14 mouse cellular contexts compared by ENCODE assay signal in the genomic region with DNA sequence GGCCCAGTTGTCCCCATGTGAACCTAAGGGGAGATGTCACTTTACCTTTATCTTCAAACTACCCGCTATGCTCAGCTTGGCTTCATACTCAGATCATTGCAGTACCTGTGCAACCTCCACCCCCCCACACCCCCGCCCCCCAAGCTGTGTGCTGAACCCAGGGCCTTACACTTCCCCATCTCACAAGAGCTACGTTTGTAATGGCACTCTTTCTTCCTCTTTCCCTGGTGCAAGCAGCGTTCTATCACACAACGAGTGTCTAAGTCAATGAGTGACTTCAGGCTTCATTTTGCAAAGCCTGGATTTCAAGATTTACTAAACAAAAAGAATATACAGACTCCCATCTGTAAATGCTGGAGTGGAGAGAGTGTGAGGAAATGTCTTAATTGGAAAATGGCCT.
"Had no signal": no experiment of that assay in that cellular context is flagged by ENCODE, and none has a peak within 500 bp of the region (broad histone marks: within the 10 kb centered on the region; RNA-seq: fewer than 3 reads in every experiment).

No protein-coding gene starts in this region.

- H3K27ac ChIP-seq: left cerebral cortex, adult 2 months; limb, embryonic 15.5 days; liver, embryonic 13.5 days; midbrain, embryonic 13.5 days had no signal

- H3K4me3 ChIP-seq: left cerebral cortex, adult 2 months; limb, embryonic 15.5 days; liver, embryonic 13.5 days; megakaryocyte, embryonic 14.5 days; midbrain, embryonic 13.5 days had no signal

- H3K9ac ChIP-seq: limb, embryonic 15.5 days; liver, embryonic 13.5 days; liver, postnatal 0 days; midbrain, embryonic 13.5 days had no signal

- H3K36me3 ChIP-seq: limb, embryonic 15.5 days; liver, embryonic 13.5 days; midbrain, embryonic 13.5 days had no signal

- DNase-seq: kidney, adult 8-10 months; kidney, postnatal 14 days; liver, embryonic 13.5 days; liver, postnatal 0 days; right cerebral cortex, postnatal 14 days; thymus, adult 18-20 months; thymus, postnatal 36 days had no signal

- ATAC-seq: hindbrain, embryonic 16.5 days; inflammation-experienced regulatory T-cells, adult 6 months; intestine, postnatal 0 days; liver, postnatal 0 days; midbrain, embryonic 13.5 days had no signal

- H3K9me3 ChIP-seq: limb, embryonic 15.5 days; liver, embryonic 13.5 days; megakaryocyte, embryonic 14.5 days; midbrain, embryonic 13.5 days had no signal

- H3K4me2 ChIP-seq: limb, embryonic 15.5 days; liver, embryonic 13.5 days; midbrain, embryonic 13.5 days had no signal

- H3K4me1 ChIP-seq: limb, embryonic 15.5 days; liver, embryonic 13.5 days; megakaryocyte, embryonic 14.5 days had no signal

- H3K27me3 ChIP-seq: limb, embryonic 15.5 days; liver, embryonic 13.5 days; megakaryocyte, embryonic 14.5 days; midbrain, embryonic 13.5 days had no signal
